Mouse (Mus musculus) neutrophil, adult 83 days (primary cell): ENCODE data around the gene Sept5. TPM values are rescaled to one million over a fixed set of nuclear protein-coding genes. Genes with fewer than 3 reads are reported as not detected.

Experiments used
- total RNA-seq, 2 experiments: library from RNA; stranded (reverse); gene quantifications; one replicate each; pipeline ENCODE4 v1.2.4; 2023

Sept5 gene
- total RNA-seq = 100 to 1,000 TPM; 177 to 200 TPM

GRCm38 (mm10) chr16:18629390-18630231, at the start of gene Sept5:
TSS of gene Sept5 (minus strand) at chr16:18629954.

GRCm38 (mm10) chr16:18626376-18626878, 3.3 kb downstream of the Sept5 start, which contains the start of gene Gm49601:
TSS of gene Gm49601 (minus strand) at chr16:18626427.

GRCm38 (mm10) chr16:18622019-18622418, 7.7 kb downstream of the Sept5 start, which contains the start of gene Gp1bb:
TSS of gene Gp1bb (minus strand) at chr16:18622403.

GRCm38 (mm10) chr16:18589804-18590790, 39.7 kb downstream of the Sept5 start, which contains the start of gene Tbx1:
TSS of gene Tbx1 (minus strand) at chr16:18590671.

Other genes starting within 250 kb of the Sept5 start
- gene Txnrd2, start 203.6 kb downstream of the Sept5 start, total RNA-seq = 10 to 100 TPM; 12.7 to 17.6 TPM
- gene Comt, start 203.1 kb downstream of the Sept5 start, total RNA-seq = 10 to 100 TPM; 34.6 to 39.1 TPM
- gene Gnb1l, start 131.2 kb downstream of the Sept5 start, total RNA-seq = 1 to 10 TPM; 1.1 to 3.9 TPM
- 1 to 10 TPM; 1.3 to 2.1 TPM for gene Rtl10, start 131.1 kb downstream of the Sept5 start, total RNA-seq
- gene Tbx1, start 39.3 kb downstream of the Sept5 start, total RNA-seq = not detected
- gene Gp1bb, start 7.6 kb downstream of the Sept5 start, total RNA-seq = under 1 TPM in 1 of 2 experiments, not detected in 1; 0.85 TPM
- gene Gm49601, start 3.5 kb downstream of the Sept5 start, total RNA-seq = 10 to 100 TPM; 62.3 to 64.3 TPM
- gene Cldn5, start 146.9 kb upstream of the Sept5 start, total RNA-seq = not detected
- gene Ufd1, start 181.8 kb upstream of the Sept5 start, total RNA-seq = 10 to 100 TPM; 59.3 to 62.7 TPM
- gene Cdc45, start 182.0 kb upstream of the Sept5 start, total RNA-seq = 10 to 100 TPM; 39.0 to 45.8 TPM
- 1 to 10 TPM; 5.5 to 8.0 TPM for gene 2510002D24Rik, start 206.6 kb upstream of the Sept5 start, total RNA-seq
- 1 to 10 TPM; 7.1 to 8.4 TPM for gene Gm28539, start 206.6 kb upstream of the Sept5 start, total RNA-seq
- 10 to 100 TPM; 26.1 to 26.7 TPM for gene Mrpl40, start 246.9 kb upstream of the Sept5 start, total RNA-seq
- 10 to 100 TPM; 53.0 to 58.3 TPM for gene Hira, start 247.1 kb upstream of the Sept5 start, total RNA-seq